Mouse (Mus musculus) heart, adult 2 months (tissue): ENCODE results near the gene Ctrc.

Experiments
- CTCF ChIP-seq: fragments of 200-600 bp; IDR thresholded peaks from 2 replicates; pipeline ENCODE4 v1.8.1; 2022; ENCODE audit warnings: antibody characterized with exemption, mild to moderate bottlenecking, moderate library complexity
- EP300 ChIP-seq: fragments of 200-500 bp; IDR thresholded peaks from 2 replicates; pipeline ENCODE4 v1.6.1; 2011; ENCODE audit warnings: low read depth, low read length, control low read depth; ENCODE audit not compliant: insufficient read depth
- POLR2A ChIP-seq: fragments of 200-500 bp; IDR thresholded peaks from 2 replicates; pipeline ENCODE4 v1.6.1; 2011; ENCODE audit warnings: mild to moderate bottlenecking, low read depth, low read length, control low read depth; ENCODE audit not compliant: insufficient read depth

GRCm38 (mm10) chr4:141871333-141871725, 25.2 kb upstream of the Ctrc start:
- TF ChIP-seq POLR2A: no peak
- TF ChIP-seq CTCF: no peak
- no peak for TF ChIP-seq EP300
